Mouse (Mus musculus) urinary bladder, postnatal 36 days (tissue): ENCODE results near the gene 1700016K19Rik.
"Not testable (repeated sequence)": the region's sequence is repeated elsewhere in the genome, so short reads cannot be mapped to it uniquely, and the experiment has no call there.

Source experiments
- DNase-seq, 2 experiments: peaks; one replicate each; pipeline ENCODE4 v3.0.0; 2022; ENCODE audit warnings: low spot score in 2 of 2, mixed read lengths in 1 of 2

Gene 1700016K19Rik

GRCm38 (mm10) chr11:75984581-75984980 is 15.1 kb upstream of the 1700016K19Rik start:
- no peak for DNase-seq

- no peak for DNase-seq
Observed at GRCm38 (mm10) chr11:75985948-75986347, 13.8 kb upstream of the 1700016K19Rik start.

- no peak for DNase-seq
Observed at GRCm38 (mm10) chr11:75990965-75991835, 8.5 kb upstream of the 1700016K19Rik start.

GRCm38 (mm10) chr11:75991911-75992310 is 7.8 kb upstream of the 1700016K19Rik start:
- DNase-seq: no peak

GRCm38 (mm10) chr11:75992481-75992880 is 7.2 kb upstream of the 1700016K19Rik start:
- DNase-seq: no peak

DNA sequence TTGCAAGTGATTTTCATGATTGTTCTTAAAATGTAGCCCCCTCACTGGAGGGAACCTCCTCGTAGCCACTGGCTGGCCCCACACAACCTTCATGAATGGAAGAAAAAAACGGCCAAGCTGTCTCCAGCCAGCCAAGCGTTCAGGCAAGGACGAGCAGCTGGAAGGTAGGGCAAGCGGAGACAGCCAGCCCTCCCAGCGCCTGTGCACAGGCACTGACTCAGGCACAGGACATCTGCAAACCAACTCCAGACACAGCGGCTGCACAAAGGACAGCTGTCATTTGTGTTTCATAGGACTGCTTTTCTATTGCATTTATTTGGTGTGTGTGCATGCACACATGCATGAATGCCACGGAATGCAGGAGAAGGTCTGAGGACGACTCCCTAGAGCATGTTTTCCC is 5.4 kb upstream of the 1700016K19Rik start:
- no peak for DNase-seq

- DNase-seq: no peak
Observed at GRCm38 (mm10) chr11:76000701-76001100, 989 bp downstream of the 1700016K19Rik start.

- peak in 1 of 2 experiments; percentile 26 for DNase-seq
Observed at GRCm38 (mm10) chr11:76001237-76001878, 1.6 kb downstream of the 1700016K19Rik start.

- not testable (repeated sequence) for DNase-seq
Observed at GRCm38 (mm10) chr11:76004276-76004675, 4.6 kb downstream of the 1700016K19Rik start.

GRCm38 (mm10) chr11:76008162-76008561 is 8.4 kb downstream of the 1700016K19Rik start:
- no peak for DNase-seq

- no peak for DNase-seq
Observed at GRCm38 (mm10) chr11:76009101-76009500, 9.4 kb downstream of the 1700016K19Rik start.

DNA sequence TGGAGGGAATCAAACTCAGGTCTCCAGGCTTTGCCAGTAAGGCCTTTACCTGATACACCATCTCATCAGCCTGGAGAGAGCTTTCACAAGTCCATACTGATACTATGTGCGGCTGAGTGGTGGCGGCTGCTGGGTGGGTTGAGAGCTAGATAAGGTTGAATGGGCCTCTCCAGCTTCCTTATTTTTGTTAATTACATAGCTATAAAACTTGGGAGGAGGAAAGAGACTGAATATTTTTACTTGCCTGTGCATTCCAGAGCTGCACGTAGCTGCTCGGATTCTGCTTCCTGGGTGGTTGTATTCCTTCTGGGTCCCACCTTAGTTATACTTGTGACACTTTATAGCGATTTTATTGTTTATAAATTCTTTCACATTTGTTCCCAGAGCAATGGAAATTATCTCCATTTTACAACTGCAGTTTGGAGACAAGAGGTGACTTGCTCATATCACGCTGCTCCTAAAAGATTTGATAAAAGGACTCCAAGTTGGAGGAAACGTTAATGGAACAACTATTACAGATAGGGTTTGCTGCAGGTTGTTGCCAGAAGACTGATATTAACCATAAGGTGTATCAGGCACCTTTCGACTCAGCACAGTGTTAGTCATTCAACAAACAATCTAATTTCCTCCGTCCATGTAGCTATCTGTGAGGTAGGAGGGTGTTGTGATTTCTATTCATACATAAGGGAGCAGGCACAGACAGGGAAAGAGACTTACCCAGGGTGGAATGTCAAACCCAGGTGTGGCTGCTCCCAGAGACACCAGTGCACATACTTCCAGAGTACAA is 11.3 kb downstream of the 1700016K19Rik start:
- no peak for DNase-seq

DNA sequence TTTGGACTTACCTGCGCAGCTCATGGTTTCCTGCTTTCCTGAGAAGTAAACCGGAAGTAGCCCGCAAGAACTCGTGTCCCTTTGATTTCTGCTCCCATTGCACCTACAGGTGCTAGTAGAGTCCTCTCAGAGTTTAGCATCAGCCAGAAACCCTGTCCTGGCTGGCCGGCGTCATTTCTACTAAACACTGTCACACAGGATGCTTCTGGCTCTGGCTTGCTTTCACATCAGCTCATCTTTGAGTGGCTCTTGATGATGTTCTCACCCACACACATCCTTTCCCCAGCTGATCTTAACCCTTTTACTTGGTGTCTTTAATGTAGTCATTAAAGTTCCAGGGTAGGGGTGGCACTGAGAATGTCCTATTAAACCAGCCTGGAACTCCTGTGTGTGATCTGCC is 15.5 kb downstream of the 1700016K19Rik start:
- DNase-seq: no peak

- no peak for DNase-seq
Observed at GRCm38 (mm10) chr11:76015814-76016213, 16.1 kb downstream of the 1700016K19Rik start.

DNA sequence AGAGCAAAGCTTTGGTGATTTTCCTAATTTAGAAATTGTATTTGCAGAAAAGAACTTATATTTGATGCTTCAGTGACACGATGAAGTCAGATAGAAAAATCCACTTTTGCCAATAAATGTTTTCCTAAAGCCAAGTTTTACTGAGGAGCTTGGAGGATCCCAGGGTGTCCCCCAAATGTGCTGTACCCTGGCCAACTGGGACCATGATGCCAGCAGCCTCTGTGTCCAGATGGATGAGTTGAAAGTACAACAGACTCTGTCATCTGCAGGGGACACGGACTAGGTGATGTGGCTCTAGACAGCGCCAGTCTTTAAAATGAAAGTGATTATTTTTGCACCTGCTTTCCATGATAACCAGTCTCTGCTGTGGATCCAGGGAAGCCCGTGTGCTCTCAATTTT is 20.2 kb downstream of the 1700016K19Rik start:
- DNase-seq: no peak

DNA sequence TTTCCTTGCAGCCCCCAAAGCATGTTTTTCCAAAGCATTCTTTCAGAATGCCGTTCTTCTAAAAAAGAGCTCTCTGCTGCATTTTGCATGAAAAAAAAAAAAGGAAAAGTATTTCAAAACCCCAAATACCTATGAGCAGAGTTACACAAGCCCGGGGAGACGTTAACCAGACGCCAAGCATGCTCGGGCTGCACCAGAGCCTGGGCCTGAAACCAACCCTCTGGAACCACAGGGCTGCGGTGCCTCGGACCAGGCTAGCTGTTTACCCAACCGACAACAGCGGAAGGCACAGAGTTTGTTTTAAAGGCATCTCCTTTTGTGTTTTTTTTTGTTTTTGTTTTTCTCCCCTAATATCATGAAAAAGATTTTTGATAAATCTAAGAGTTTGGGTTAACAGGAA is 21.2 kb downstream of the 1700016K19Rik start:
- DNase-seq: peak in 1 of 2 experiments; percentile 53

DNA sequence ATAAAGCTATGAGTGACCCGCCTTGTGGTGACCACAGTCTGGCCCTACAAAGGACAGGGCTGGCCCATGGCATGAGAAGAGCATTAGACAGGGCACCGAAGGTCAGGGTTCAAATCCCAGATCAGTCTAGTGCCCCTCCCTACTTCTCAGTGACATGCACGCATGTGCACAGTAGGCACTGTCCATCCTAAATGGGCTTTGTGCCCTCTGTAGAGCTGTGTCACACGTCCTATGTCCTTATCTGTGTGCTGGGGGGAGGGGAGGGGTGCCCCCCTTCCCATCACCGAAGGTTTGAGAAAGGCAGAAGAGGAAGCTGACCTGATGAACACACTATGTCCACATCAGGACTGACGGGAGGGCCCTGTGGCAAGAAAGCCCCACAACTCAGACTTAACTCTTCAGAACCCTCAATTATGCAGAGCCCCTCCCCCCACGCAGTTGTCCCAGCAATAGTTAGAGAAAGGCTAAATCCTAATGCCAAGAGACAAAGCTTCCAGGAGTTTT is 25.4 kb downstream of the 1700016K19Rik start:
- no peak for DNase-seq

DNA sequence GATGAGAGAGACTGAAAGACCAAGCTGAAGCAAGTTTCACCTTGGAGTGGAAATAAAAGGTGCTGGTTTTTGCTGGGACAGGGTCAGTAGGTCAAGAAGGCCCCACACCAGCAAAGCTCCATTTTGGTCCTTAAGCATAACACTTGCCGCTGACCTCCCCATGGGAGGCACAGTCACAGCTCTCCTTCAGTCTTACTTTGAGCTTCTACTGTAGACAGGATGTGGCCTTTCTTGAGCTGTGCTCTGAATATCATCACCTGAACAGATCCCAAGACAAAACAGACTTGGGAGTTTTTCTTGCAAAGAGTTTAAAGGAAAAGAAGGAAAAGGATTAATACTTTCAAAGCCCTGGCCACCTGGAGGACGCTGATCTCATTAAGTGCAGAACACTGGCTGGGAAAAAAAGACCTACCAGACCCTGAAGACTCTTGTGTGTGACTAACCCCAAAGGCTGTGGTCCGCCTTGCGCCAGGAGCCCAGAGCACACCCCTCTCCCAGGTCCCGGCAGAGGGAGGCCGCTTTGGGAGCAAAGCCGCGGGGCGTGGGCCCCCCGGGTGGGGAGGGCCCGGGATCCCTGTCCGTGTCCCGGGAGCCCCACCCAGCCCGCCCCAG is 26.9 kb downstream of the 1700016K19Rik start:
- DNase-seq: no peak

DNA sequence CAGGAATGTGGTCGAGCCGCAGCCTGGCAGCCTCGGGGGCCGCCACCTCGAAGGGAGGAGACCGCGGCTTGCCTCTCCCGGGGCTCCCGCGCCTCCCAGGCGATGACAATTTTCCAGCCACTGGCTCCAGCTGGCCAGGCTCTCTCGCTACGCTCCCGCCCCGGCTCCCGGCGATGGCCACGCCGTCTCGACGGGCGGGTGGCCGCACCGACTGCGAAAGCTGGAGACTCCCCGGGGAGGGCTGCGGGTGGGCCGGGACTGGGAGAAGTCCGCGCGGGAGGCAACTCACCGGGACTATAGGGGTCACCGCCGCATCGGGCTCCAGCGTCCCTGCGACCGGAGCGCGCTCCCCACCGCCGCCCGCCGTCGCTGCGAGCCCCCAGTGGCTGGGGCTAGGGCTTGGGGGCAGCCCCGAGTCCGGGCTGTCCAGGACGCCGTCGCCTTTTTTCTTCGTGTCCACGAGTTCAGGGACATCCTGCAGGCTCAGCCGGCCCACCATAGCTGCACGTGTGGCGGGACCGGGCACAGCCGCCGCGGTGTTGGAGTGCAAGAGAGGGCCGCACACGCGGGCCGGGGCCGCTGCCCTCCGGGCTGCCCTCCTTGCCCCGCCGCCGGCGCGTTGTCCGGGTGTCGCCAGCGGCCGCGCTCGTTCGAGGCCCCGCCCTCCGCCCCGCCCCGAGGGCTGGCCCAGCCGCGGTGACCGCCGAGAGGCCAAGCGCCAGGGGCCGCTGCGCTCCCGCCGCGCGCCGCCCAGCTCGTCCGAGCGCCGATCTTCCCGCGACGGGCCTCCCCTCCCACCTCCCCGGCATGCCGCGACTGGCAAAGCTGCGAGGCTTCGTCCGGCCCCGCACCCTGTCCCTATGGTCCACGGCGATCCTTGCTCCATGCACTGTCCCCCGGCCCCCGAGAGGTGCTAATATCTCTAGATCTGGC is 27.7 kb downstream of the 1700016K19Rik start, which contains the start of gene Rflnb:
Gene Rflnb (minus strand): TSS at position 644 of the 933 bp plus-strand sequence.
- DNase-seq: peak; percentile 87 to 91

DNA sequence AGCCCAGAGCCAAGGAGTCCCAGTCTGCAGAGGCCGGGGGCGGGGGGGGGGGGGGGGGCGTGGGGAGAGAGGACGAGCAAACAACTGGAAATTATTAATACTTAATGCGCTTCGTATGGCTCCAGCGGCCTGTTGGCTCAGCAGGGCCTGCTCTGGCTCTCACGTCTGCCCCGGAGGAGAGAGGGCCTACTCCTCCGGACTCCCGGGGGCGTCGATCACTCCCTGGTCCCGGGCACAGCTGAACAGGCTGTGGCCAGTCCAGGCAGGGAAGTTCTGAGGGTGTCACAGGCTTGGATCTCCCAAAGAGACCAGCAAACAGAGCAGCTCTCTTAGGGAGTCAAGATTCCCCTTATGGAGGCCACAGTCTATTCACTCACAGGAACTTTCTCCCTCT is 28.4 kb downstream of the 1700016K19Rik start:
- DNase-seq: peak; percentile 27 to 38
